Mouse (Mus musculus): ENCODE data around the gene Etl4.

The Etl4 gene

DNA sequence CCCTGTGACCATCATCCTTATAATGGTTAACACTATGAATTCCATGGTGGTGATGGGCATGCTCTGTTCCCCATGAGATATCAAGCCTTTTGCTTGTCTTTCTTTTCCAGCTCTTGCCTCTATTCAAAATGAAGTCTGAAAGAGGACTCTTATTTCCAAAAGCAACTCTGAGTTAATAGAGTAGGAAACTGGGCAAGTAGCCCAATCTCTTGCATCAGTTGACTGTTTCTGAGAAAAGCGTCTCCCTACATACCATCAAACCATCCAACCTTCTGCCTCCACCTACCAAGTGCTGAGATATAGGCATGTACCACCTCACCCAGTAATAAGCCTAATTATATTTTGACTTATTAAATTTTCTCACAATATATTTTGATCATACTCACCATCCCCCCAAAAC, 658.9 kb downstream of the Etl4 start:
- DNase-seq (ENCODE audit: low read depth): no peak

DNA sequence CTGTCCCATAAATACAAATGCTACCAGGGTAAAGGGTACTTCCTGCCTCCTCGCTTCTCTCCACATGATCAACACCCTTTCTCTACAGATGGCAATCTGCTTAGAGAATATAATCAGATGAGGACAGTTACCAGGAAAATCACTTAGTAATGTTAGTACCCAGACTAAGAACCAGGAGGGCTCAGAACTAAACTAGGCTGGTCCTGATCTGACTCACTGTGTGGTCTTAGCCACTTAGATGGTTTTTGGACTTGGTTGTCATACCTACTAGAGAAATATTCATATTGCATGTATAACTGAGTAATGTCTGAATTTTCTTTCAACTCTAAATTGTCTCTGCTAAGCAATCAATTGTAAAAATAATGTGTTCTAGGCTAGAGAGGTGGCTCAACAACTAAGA, 662.4 kb downstream of the Etl4 start:
- DNase-seq (ENCODE audit: low read depth): no peak

DNA sequence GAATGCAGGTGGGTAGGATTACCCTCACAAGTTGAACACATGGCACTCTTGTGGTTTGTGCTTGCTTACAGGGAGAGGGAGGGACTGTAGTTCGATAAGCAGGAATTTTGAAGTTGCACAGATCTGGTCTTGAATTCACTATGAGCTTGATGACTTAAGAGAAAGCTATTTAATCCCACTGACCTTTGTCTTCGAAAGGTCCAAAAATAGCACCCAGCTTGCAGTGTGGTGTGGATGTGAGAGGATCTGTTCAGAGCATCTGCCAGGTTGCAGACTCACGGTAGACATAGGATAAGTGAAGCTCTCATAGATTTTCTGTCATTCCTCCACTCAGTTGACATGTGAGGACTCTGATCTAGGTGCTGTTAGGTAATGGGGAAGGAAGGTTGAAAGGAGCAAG, 670.8 kb downstream of the Etl4 start:
- DNase-seq (ENCODE audit: low read depth): no peak

DNA sequence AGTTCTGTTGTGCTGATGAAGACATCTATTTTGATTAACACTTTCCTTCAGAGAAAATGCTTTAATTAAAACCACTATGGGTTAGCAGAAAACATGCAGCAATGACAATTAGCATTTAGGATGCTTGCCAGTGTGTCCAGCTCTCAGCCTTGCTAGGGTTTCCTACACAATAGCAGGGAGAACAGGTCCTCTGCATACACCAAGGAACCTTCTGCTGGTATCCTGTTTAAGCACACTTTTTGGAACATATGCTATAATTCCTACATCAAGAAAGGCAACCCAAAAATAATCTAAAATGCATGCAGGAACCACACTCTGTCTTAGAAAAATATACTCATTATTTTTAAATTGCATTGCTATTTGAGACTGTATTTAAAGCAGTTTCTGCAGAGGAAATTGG, 673.5 kb downstream of the Etl4 start:
- no peak for DNase-seq (ENCODE audit: low read depth)

DNA sequence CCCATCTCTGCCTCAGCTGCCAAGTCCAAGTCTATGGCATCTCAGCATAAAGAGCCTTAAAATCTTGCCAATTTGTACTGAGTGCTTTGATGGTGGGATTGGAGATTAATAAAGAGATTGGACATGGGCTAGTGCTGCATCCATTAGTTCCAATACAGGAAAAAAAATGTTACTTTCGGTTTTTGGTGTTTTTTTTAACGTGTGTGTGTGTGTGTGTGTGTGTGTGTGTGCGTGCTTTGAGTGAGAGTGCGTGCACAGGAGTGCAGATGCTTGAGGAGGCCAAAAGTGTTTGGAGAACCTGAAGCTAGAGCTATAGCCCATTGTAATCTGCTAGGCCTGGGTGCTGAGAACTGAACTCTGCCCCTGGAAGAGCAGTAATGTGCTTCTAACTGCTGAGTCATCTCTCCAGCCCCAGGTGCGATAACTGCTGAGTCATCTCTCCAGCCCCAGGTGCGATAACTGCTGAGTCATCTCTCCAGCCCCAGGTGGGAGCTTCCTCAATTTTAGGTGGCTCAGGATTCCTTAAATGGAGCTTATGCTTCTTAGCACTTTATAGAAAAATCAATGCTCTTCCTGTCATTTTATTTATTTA, 674.1 kb downstream of the Etl4 start:
- no peak for DNase-seq (ENCODE audit: low read depth)

DNA sequence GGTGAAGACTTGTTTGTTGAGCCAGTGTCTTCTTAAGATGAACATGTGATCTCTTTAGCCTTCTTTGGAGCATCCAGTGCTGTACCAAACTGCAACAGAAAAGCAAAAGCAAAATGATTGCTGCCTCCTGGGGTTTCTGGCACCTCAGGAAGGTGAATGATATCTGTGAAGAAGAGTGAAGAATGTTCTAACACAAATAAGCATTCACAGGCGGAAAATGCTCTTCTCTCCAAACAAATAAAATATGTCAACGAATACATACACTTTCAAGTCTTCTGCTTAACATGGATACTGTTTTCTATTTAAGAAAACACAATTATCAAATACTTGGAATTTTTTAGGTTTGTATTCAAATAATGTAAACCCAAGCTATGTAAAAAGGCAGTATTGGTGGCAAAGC, 678.3 kb downstream of the Etl4 start:
- no peak for DNase-seq (ENCODE audit: low read depth)

DNA sequence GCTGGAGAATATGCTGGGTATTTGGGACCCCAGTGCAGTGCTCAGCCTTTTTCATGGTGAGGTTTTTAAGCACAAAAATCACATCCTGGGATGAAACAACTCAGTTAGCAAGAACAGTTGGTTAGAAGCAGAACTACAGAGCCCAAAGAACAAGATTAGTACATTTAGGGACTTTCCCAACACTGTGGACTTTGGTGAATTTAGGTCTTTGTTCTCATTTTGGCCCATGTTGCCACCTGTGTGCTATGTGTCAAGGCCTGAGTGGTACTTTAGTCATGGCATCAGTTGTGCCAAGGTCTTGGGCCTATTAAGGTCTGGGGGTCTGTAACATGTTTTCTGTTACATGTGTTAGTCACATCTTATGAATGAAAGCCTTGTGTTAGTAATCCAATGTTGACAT, 679.1 kb downstream of the Etl4 start:
- DNase-seq (ENCODE audit: low read depth): no peak

DNA sequence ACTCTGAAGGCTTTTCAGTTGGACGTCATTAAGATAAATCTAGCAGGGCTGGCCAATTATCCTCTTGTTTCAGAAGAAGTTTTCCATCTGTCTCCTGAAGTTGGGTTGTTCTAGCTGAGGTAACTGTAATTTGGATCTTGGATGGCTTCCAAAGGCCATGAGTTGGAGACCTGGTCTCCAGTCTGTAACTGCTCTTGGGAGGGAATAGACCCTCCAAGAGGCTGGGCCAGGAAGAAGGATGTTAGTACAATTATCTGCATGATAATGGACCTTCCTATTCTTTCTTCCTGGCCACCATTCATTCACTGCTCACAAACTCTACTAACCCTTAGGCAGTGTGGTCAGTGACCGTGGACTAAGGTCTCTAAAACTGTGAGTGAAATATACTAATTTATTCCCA, 684.5 kb downstream of the Etl4 start:
- no peak for DNase-seq (ENCODE audit: low read depth)

DNA sequence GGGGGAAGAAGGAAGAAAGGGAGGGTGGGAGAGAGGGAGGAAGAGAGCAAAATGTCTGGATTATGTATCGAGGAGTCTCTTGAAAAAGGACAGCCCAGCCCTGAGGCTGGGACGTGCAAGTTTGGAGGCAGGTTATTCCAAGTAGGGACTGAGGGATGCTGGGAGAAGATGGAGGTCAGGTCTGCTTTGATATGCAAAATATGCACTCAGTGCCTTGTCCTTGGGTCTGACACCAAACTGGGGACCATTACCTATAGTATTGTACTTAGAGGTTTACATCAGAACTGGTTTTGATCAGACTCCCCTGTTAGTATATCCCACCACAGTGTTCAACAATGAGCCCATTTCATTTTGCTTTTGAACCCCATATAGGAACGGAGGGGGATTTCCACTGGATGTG, 685.4 kb downstream of the Etl4 start:
- no peak for DNase-seq (ENCODE audit: low read depth)

DNA sequence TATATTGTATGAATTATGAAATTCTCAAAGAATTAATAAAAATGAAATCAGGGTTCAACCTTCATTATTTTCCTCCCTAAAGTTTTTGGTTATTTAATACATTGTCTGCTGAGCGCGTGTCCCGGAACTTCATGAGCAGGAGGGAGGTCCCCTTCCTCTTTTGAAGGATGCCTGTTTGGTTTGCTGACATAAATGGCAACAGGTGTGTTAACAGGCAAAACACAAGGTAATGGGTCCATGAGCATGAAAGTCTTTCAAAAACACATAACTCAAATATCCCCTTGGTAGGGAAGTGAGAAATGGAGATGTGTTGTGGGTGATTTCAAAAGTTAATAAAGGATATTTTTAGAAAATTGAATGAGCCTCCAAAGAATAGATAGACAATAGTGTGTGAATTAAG, 687.0 kb downstream of the Etl4 start:
- no peak for DNase-seq (ENCODE audit: low read depth)

DNA sequence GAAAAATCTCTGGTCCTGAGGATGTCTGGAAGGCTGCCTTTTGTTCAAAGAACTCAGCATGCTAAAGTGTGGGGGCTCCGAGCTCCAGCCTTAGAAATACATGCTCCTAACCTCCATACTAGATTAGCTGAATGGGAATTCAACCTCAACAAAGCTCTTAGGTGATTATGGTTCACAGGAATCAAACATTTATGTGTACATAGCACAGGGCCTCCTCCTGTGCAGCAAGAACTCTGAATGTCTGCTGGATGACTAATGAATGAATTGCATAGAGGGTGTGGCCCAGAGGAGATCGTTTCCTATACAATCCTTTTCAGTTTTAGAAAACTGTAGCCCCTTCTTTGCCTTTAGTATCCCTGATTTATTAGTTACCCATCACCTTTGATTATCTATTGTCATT, 687.6 kb downstream of the Etl4 start:
- DNase-seq (ENCODE audit: low read depth): no peak

DNA sequence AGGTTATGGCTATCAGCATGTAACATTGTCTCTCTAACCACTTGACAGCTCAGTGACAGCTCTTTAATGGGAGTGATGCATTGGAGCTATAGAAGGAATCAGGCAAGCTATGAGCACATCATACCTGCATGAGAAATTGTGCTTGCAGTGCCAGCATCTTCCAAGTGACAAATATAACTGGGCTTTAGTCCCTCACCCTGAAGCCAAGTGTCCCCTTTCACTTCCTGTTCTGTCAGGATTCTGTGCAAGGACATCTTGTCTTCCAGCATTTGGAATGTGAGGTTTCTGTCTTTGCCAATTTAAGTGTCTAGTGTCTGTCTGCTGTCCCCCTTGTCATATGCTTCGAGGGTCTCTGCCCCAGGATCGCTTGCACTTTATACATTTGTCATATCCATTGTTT, 693.1 kb downstream of the Etl4 start:
- DNase-seq (ENCODE audit: low read depth): no peak

DNA sequence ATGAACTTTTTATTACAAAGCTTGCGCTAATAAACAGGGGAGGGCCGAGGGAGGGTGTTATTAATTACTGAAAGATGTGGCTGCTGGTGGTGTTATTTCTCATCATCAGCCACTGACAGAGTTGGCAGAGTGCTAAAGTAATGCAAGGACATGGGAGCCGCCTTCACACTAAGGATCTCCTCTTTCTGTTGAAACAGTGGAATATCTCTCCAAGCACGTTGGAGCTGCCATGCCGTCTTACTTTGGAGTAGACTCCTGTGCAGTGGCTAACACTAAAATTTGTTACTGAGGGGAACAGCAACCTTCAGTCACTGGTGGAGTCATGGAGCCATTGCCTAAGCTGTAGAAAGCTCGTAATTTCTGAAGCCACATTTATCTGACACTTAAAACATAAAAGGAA, 694.0 kb downstream of the Etl4 start:
- DNase-seq (ENCODE audit: low read depth): no peak

DNA sequence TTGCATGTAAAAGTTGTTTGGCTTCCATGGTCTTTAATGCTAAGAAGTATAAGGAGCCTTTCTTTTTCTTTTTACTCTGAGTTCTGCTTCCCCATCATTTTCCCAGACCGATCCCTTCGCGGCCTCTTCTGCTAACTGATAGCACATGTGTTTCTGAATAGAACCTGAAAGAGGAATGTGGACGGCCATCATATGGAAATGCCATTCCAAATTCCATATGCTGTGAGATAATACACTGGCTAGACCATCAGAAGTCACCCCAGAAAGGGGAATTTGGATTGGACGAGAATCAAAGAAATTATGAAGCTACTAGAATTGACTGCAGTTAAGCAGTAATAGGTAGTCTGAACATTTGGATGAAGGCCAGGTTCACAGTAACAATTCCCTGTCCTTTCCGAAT, 694.4 kb downstream of the Etl4 start:
- no peak for DNase-seq (ENCODE audit: low read depth)

DNA sequence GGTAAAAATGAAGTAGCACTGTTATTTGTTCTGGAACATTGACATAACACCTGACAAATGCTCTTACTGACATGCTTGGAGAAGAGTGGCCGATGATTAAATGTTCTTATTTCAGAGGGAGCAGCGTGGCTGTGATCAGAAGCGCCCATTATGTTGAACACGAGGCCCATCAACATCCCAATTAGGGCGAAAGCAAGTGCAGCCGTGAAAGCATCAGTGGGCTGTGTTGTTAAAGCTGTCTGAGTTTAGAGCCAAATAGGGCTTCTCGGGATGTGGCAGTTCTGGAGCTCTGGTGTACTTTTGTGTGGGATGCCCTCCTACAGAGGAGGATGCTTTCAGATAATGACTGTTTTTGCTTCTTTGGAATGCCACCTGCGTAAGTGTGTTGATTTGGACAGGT, 699.6 kb downstream of the Etl4 start:
- no peak for DNase-seq (ENCODE audit: low read depth)

DNA sequence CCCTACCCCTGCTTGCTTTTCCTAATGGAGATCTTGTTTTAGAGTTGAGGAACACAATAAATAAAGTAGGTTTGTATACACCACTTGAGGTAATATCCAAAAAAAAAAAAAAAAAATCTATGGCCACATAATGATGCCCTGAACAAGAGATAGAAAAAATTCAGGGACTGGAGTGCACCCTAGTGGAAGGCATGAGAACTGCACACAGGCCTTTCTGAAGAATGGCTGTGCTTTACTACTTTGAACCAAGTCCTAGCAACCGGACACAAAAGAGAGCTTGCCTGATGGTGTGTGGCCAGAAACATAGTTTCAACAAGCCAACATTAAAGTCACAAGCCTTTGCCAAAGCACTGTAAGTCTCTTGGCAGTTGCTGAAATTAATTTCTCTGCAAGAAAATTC, 706.4 kb downstream of the Etl4 start:
- DNase-seq (ENCODE audit: low read depth): no peak

DNA sequence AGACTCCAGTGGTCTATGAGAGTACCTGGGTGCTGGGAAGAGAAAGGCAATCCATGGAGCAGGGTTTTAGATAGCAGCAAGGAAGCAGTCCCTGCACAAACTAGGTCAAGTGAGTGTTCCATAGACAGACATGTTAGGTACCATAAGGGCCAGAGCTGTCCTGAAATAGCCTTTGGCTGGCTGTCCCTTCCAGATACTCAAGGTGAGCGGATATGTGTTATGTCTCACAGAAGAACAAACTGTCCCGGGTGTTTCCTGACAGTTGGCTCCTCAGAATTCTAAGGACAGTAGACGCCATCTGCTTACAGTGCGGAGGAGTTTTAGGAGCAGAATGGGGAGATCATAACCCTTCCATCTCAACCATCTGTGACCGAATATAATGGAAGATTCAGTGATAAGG, 708.8 kb downstream of the Etl4 start:
- DNase-seq (ENCODE audit: low read depth): no peak

DNA sequence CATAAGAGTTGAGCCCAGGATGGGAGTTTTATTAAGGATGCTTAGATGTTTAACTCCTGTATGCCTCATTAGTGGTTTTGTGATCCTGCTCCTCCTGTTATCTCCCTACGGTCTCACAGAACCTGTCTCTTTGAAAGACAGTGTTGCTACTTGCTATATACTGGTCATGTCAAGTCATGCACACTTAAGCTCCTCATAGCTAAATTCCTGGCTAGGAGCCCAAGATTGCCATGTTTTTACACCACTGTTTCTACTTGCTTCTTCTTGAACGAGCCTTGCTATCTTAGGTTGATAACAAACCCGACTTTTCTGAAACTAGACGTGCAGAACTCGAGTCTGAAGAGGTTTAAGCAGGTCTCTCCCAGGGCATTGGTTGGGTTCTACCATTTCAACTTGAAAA, 710.3 kb downstream of the Etl4 start:
- DNase-seq (ENCODE audit: low read depth): no peak

DNA sequence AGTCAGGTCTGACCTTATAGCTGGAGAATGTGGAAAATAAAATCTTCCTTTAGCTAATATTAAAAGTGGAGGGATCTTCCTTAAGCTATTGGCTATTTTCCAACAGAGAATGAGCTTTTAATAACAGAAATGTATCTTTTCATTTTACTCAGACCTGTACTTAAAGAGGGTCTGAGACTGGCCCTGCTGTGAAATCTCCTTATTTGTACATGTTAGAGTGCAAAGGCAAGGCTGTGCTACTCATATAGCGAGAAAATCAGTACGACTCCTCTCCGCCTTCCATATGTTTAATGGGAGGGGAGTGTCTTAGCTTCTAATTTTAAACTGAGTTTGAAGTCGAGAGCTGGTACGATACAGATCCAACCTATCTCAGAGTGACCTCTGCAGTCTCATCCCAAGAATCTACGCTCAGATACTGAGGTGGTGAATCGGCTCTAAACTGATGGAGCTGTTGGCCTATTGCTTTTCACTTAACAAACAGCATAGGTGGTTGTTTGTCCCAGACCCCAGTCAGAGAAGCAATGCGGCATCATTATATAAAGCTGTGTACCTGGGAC, 719.7 kb downstream of the Etl4 start:
- no peak for DNase-seq (ENCODE audit: low read depth)

DNA sequence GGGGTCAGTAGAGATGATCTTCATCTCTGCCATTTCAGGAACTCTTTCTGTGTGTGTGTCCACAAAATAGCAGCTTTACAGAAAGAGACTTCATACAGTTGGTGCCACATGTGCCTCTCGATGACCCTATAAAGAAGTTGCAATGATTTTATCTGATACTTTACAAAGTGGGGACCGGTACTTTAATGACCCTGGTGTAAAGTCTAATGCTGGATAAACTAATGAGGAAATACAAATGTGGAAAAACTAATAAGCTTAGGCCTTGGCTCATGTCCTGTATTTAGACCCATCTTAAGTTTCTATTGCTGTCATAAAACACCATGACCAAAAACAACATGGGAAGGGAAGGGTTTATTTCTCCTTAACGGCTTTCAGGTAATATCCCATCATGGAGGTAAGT, 729.0 kb downstream of the Etl4 start:
- no peak for DNase-seq (ENCODE audit: low read depth)

DNA sequence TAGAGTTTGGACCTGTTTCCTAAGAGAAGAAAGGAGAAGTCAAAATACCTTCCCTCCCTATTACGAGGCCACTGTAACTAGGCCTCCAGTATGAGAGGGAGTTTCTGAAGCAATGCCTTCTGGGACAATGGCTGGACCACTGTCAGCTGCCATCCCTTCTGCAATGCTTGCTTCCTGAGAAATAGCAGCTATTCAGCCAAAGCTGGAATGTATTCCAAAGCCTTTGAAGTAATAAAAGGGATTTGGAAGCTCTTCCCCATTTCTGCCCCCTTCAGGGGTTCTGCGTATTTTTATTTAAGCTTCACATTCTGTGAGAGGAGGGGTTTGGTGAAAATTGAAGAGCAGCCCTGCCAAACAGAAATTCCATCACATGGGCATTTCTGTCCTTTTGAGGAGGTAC, 730.1 kb downstream of the Etl4 start:
- DNase-seq (ENCODE audit: low read depth): no peak

DNA sequence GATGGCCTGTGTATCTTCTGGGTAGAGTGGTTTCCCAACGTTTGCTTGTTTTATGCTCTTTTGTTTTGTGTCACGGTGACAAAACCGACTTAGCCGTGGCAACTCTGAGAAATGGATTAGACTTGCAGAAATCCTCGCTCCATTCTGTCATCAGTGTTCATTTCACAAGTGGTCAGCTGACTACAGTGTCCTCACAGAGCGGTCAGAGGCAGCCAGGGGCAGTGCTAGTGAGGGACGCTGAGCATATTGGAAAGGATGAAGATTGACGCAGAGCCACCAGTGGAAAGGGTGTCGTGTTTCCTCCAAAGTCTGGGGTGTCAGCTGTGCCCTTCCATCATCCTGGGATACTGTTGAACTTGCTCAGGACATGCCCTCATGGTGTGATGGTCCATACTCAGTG, 733.2 kb downstream of the Etl4 start:
- no peak for DNase-seq (ENCODE audit: low read depth)

DNA sequence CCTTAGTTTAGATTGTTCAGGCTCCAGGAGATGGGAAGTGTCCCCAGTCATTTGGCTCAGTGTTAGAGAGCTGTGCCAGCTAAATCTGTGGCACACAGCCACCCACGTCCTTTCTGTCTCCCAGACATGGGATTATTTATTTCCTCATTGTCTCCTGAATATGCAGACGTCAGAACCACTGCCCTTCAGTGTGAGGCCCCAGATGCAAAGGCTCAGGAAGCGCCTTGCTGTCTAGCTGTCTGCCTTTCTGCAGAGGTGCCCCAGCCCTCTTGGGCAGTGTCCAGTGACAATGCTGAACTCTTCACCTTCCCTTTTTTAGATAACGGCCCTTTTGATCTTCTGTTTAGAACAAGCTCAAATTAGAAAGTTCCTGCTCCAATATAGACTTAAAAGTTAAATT, 740.2 kb downstream of the Etl4 start:
- DNase-seq (ENCODE audit: low read depth): no peak

DNA sequence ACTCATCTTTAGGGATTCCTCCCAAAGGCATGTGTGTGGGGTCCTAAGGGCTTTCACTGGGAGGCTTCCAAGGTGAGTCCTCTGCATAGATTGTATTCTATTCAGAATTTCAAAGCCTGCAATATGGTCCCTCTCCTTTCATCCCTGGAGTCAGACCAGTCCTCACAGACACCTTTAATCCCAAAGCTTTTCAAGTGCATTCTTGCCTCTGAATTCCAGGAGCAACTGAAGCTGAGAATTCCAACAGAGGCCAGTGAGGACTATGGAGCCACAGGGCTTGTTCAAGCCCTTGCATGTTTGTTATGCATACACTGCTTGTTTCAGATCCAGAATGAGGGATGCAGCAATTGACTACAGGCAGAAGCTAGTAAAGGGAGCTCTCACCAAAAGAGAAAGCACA, 743.5 kb downstream of the Etl4 start:
- DNase-seq (ENCODE audit: low read depth): no peak

DNA sequence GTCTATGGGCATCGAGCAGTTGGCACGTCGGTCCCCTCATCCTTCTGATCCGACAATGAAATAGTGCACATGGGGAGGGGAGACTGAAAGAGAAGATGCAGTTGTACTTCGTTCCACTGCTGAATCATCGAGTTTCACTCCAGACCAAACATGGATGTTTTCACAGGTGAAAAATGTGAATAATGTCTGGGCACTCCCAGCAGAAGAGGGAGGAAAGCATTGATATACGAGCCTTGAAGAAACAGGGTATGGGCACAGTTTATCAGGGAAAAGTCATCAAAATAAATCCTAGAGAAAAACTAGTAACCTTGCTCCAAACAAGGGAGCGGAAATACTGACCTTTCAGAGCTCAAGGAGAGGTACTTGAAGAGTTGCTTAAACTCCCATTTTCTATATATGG, 744.5 kb downstream of the Etl4 start:
- no peak for DNase-seq (ENCODE audit: low read depth)
